Mouse (Mus musculus) forebrain, embryonic 10.5 days (tissue): ENCODE data around the gene Sox9. TPM values are rescaled to one million over a fixed set of nuclear protein-coding genes. Genes with fewer than 3 reads are reported as not detected.

Source experiments
- DNase-seq: peaks from one replicate; pipeline ENCODE4 v3.0.0-alpha.2; 2017; ENCODE audit warnings: low spot score; ENCODE audit errors: extremely low spot score
- H3K27ac ChIP-seq: fragments of 300-500 bp; sonication (generic); 2 replicates; pipeline ENCODE4 v1.5.1; 2016; ENCODE audit warnings: mild to moderate bottlenecking
- H3K27me3 ChIP-seq: fragments of 300-500 bp; sonication (generic); 2 replicates; pipeline ENCODE4 v1.6.1; 2016; ENCODE audit warnings: mild to moderate bottlenecking; ENCODE audit not compliant: poor library complexity, severe bottlenecking
- H3K36me3 ChIP-seq: fragments of 300-500 bp; sonication (generic); replicated peaks from 2 replicates; pipeline ENCODE4 v1.6.1; 2016; ENCODE audit warnings: mild to moderate bottlenecking, moderate library complexity
- H3K4me1 ChIP-seq: fragments of 300-500 bp; sonication (generic); 2 replicates; pipeline ENCODE4 v1.6.1; 2016
- H3K4me3 ChIP-seq: fragments of 300-500 bp; sonication (generic); 2 replicates; pipeline ENCODE4 v1.5.1; 2016; ENCODE audit warnings: mild to moderate bottlenecking, moderate library complexity
- H3K9me3 ChIP-seq: fragments of 300-500 bp; sonication (generic); 2 replicates; pipeline ENCODE4 v1.6.1; 2016; ENCODE audit warnings: mild to moderate bottlenecking, moderate library complexity
- whole genome bisulfite sequencing: fragments of 180-500 bp; shearing (Covaris S2); methylation state at CpG from one replicate; pipeline ENCODE4 v1.1.7; 2016; 5-methylcytosine and 5-hydroxymethylcytosine counted together
- polyA plus RNA-seq: library from polyadenylated mRNA; unstranded; fragments of >200 nt; fragmentation: Nextera tagmentation; extraction: Ambion mirVana; gene quantifications from 2 replicates; pipeline ENCODE4 v1.2.1, GENCODE M21; 2016

The Sox9 gene
- polyA plus RNA-seq, 1 experiment from 2014 or later: 98.1 TPM

DNA sequence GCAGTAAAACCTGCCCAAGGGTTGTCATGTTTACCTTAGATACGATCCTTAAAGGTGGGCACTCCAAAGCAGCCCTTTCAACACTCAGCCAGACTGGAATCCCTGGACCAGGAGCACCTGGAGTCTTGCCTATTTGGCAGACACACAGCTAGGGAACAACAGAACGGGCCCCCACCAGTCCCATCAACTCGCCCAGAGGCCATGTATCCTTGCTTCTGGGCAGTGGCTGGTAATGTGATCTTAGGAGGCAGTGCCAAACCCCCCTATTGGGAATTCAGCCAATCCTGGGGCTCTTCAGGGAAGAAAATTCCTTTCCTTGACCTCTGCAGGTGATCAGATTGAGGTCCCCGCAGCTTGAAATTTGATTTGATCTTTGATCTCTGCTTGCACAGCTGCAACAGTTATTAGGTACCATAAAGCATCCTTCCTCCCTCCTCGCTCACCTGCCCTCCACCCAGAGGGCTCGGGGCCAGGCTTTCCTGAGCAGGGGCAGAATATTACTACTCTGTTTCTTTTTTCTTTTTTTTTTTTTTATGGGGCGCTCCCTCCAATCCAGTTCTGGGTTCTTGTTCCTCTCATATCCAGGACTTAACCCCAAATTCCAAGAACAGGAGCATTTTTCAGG lies 53.6 kb downstream of the Sox9 start:
- WGBS: 55% methylated on average over 7 of the region's 7 CpGs
- Histone ChIP-seq H3K27me3 (no peaks in the 10 kb centered on the region; the same call in 1 of the 2 replicates), H3K4me1 (peaks cover 50% of the 10 kb centered on the region), H3K9me3 (no peaks in the 10 kb centered on the region), H3K27ac (0 out of 2 replicates have a peak overlapping the region, but pooled peaks have one; percentile 40), H3K36me3 (no peaks in the 10 kb centered on the region), H3K4me3 (no peak overlapping the region)
- DNase-seq: no peak
